Mouse (Mus musculus) c-Kit-negative CD71-positive TER-119-positive erythroid progenitor cells, embryonic 14.5 days (primary cell): ENCODE measurements around the gene Exoc4.

Source experiments
- DNase-seq: peaks from one replicate; pipeline ENCODE4 v3.0.0-alpha.2; 2013; ENCODE audit warnings: low read depth, low spot score

Gene Exoc4

DNA sequence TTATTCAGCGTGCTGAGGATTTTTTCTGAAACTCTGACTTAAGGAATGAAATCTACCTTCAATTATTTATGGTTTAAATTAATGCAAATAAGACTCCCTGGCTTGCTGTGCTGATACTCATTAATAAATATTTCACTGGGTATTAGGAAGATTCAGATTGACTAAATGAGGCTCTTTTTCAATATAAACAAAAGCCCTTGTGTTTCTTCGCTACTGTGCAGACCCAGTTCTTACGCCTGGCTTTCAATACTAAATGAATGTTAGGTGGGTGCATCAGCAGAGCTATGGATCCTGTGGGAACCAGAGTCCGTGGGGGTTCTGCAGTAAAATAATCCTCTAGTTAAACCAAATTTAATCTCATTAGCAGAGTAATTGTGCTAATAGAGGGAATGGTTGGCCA, 490.4 kb downstream of the Exoc4 start:
- no peak for DNase-seq

DNA sequence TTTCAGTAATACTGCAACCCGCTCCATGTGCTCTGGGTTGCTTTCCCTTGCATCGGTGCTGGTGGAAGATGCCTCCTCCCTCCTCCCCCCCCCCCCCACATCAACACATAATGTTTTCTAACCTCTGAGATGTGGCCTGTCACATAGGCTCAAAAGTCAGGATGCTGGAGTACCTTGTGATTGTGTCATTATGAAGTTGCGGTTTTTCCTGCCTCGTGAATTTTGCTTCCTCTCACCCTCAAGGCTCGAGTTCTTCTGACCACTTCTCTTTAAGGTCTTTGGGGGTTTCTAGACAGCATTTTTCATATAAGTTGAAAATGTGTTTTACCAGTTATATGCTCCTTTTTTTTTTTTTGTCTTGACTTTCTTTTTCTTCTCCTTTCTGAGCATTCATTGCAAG, 507.1 kb downstream of the Exoc4 start:
- DNase-seq: no peak

DNA sequence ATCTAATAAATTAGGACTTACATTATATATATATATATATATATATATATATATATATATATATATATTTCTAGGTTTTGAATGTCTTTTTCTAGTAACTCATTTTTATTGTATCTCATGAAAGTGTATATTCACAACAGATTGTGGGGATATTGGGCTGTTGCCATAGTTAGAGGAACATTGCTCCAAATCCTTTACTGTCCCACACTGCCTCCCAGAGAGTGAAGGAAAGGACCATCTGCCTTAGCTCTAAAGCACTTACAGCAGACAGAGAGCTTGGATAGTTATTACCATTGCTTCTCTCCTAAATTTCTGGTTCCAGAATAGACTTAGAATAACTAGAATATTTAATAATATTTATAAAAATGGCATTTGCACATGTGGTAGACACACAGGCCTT, 512.7 kb downstream of the Exoc4 start:
- no peak for DNase-seq

DNA sequence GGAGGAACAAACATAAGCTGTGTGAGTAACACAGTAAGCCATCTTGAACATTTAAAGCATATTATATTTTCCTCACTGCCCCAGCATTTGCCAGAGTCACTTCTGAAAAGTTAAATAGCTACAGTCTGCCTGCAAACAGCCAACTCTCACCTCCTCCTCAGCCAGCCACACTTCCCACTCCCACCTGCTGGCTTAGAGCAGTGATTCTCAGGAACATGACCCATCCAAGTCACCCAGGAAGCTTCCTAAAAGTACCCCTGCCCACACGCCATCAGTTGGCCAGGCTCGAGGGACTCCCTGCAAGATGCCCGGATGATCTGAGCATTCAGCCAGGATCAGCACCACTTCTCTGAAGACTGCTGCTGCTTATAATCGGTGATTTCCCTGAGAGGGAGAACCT, 514.4 kb downstream of the Exoc4 start:
- DNase-seq: no peak

DNA sequence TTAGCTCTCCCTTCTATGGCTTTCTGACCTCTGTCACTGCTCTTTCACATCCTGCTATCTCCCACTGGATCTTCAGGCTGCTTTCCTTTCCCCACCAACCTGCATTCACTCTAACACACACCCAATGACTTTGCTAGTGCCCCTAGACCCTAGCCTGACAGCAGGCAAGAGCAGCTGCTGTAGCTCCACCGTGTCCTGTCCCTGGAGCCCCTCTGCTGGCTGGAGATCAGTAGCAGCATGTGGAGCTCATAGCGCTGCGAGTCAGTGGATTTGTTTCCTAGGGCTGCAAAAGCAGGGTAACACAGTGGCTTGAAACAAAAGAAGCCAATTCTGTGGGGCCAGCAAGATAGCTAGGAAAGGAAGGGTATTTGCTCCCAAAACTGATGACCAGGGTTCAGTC, 515.1 kb downstream of the Exoc4 start:
- DNase-seq: no peak

DNA sequence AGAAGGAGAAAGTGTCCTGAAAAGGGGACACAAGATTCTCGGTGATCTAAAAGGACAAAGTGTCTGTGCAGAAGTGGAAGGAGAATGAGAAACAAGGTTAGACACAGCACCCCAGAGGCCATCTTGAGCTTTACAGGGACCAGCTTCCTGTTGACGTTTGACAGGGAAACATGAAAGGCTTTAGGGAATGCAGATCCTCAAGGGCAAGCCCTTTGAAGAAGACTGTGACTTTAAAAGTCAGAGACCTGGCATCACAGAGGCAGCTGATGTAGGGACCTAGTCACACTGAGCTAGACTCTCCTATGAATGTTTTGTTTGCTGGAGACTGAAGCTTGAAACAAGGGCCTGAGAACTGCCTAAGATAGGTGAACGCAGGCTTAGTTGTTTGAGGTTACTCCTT, 520.4 kb downstream of the Exoc4 start:
- no peak for DNase-seq

DNA sequence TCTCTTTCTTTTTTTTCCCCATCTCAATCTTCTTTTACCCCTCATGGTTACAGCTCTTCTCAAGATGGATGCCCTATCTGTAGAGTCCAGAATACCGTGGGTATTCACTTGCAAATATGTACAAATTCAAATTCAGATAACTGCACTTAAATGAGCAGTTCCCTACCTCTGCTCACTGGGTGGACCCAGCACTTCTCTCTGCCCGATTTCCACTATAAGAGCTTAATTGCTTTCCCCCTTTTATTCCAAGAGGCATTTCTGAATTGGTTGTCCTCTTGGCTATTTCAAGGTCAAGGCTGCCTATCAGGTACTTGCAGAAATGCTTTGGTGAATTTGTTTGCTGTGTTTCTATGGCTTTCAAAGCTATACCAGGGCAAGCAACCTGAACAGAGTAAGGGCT, 521.1 kb downstream of the Exoc4 start:
- DNase-seq: no peak

DNA sequence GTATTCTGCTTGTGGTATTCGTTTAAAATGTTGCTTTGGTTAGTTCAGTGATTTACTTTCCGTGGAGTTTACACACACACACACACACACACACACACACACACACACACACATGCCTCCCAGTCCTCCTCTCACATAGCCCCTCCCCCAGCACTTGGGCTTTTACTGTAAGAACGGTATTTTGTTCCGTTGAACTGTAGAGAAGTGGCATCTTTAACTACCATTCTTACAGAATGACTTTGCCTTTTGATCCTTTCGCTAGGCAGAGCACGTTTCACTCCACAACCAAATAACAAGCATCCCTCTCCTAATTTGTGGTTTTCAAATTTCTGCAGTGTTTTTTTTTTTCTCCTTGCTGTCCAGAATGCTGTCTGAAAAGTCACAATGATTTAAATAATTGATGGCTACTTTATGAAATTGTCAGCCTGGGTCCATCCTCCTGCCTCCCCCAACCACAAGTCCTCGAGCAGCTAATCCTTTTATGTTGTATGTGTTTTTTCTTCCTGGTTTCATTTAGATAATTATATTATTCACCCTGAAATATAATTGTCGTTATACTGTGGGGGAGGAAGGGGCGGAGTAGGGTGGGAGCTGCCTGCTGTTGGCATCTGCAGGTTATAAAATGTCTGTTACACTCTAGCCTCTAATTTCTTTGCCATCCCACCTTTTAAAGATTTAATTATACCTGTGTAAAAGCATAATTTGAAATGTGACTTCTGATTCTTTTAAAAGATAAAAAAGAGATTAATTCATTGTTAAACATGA, 523.8 kb downstream of the Exoc4 start:
- DNase-seq: no peak

DNA sequence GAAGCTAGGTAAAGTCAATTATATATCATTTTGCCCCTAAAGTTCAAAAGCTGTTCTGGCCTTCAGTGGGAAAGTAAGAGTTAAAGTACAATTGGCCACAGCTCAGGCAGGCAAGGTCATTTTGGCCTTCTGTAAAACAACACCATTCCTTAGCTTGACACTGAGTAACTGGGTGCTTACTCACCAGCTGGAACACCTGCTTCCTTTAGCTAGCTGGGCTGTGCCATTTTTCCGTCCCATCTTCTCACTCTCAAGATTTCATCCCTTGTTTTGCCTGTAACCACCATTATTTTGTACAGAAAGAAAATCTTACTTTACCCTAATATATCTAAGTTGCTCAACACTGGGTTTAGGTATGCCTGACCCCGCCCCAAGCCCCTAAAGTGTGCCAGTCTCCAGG, 543.7 kb downstream of the Exoc4 start:
- no peak for DNase-seq

DNA sequence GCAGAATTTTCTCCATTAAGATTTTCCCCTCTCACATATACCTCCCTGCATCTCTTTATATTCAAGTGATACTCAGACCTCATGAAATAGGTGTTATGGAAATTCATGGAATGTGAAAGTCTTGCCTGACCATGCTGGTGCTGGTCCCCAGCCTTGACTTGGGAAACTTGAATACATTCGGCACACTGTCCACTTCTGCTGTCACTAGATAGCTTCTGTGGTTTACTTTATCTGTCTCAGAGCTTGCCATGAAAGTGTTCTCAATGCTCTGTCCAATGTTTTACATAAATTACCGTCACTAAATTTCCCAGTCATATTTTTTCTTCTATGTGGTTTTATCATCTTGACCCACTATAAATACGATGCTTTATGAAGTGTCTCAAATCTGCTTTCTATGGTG, 552.4 kb downstream of the Exoc4 start:
- DNase-seq: no peak

DNA sequence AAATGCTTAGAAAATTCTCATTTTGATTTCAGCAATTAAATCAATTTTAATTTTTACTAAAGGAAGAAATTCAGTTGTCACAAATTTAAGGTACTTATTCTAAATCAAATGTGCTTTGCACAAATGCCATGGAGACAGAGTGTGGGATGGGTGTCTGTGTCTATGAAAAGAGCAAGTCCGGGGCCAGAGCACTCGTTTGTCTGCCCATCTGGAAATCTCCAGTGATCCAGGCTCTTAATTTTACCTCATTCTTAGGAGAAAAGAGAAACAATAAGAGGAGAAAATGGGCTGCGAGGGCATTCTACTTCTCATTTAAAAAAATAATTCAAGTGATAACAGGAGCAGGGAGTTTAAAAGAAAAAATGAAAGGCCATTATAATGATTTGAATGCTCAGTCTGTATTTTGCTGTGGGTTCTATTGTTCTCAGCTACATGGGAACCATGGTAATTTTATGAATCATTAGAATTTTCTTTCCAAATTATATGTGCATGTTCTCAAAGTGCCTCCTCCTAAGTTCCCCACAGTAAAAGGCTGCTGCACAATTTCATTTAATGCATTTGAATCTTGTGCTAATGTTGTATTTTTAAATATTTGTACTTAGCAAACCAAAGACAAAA, 554.7 kb downstream of the Exoc4 start:
- no peak for DNase-seq

DNA sequence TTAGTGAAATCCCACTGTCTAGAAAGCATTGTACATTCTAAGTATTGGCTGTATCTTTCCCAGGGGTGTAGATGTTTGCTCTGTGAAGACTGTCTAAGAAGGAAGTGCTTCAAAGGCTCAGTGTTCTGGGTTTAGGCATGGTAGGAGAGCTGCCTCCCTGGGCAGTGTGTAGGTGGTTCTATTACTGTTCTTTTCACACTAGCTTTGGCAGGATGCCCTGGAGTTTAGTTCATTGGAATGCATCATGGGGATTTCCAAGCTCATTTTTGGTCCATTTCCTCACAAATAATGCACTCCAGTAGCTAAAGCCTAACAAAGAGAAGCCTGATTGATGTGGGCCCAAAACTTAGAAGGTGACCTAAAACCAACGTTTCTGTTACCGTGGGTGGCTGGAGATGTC, 555.9 kb downstream of the Exoc4 start:
- no peak for DNase-seq

DNA sequence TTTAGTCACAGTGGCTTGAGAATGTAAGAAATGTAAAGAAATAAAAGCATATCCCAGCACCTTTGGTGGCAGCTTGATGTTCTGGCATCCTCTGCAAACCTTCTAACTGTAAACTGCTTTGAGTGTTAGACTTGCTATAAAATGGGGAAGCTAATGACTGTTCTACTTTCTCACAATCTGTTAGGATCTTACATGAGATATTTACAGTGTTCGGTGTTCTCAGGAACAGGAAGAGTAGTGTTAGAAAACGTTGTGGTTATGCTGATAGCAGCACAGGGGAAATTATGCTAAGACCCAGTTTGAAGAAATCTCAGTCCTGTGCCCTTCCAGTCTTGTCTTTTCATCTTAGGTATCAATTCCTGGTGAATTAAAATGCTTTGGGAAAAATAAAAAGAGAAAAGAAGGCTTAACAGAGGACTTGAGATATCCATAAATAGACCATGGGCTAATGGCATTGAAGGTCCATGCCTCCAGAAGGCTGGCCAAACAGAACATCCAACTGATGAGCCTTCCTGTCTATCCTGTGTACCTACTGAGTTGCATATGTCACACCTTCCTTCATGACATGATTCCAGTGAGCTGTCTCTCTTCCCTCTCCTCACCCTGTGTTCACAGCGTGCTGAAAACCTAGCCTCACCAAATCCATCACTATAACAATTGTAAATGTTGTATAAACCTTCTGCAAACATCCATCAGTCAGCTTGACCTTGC, 557.3 kb downstream of the Exoc4 start:
- DNase-seq: no peak

DNA sequence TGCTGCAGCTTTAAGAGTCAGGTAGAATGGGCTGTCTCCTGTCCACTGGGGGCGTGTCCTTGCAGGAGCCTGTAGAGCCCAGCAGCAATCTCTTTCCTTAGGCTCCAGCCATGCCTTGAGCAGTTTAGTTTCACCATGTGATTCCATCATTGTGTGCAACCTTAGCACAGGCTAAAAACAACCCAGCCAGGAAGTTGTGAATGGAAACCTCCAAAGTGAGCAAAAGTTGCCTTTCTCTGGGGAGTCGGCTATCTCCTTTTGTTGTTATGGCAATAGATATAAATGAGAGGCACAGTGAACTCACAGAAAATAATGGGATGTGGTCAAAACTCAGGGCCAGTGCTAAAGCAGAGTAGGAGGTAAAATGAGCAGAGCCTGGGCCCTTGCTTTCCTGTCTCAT, 565.5 kb downstream of the Exoc4 start:
- no peak for DNase-seq

DNA sequence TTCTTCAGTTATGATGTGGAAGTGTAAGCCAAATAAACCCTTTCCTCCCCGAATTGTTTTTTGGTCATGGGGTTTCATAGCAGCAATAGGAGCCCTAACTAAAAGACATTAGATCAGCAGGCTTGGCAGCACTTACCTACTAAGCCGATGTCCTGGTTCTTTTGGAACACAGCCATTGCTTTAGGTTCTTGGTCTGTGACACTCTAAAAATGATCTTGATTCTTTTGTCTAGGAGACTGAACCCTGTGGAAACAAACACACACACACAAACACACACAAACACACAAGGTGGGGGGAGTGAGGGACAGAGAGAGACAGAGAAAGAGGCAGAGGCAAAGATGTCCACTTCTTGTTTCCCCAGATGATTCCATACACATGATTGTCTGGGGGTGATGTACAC, 574.3 kb downstream of the Exoc4 start:
- no peak for DNase-seq

DNA sequence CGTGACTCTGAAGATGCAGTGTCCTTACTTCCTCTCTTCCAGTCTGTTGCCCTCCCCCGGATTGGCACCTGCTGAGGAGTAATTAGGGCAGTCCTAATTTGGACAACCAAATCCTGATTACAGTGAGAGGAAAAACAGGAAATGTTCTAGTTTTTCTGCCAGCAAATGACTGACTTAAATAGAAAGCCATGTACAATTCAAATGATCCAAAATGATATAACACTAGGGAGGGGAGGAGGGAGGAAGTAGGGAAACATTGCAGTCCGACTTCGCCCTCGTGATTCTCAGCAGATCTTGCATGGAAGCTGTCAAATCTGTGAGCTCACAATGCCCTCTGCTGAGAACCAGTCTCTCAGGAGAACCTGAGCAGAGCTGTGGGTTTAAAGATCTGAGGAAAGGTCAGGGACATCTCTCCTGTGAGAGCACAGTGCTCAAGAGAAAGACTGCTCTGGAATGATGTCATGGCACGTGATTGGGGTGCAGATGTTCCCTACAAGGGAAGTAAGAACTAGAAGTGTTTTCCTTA, 575.0 kb downstream of the Exoc4 start:
- DNase-seq: no peak

DNA sequence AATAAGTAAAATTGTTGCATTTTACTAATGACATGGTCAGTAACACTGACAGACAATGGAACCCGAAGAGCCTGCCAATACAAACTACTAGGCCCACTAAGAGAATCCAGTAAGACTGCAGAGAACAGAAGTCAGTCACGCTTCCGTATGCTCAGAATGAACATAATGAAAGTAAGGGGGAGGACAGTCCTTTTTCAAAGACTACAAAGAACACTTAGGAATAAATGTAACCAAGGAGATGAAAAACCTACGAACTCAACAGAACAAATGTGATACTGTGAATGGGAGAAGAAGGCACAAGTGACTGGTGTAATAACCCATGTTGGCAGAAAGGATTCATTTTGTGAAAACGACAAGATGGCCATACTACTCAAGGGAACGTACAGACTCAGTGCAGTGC, 579.6 kb downstream of the Exoc4 start:
- DNase-seq: no peak

DNA sequence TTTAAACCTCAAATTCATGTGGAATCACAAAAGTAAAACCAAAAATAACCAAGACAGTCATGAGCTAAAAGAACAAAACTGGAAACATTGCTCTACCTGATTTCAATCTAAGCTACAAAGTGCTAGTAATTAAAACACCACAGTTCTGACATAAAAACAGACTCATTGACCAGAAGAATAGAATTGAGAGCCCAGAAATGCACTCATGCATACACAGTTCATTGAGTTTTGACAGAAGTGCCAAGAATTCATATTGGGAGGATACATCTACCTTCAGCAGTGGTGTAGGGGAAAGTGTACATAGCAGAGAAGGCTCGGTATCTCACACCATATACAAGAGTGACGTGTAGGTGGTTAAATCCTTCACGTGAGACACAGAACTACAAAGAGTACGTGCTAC, 580.4 kb downstream of the Exoc4 start:
- no peak for DNase-seq

DNA sequence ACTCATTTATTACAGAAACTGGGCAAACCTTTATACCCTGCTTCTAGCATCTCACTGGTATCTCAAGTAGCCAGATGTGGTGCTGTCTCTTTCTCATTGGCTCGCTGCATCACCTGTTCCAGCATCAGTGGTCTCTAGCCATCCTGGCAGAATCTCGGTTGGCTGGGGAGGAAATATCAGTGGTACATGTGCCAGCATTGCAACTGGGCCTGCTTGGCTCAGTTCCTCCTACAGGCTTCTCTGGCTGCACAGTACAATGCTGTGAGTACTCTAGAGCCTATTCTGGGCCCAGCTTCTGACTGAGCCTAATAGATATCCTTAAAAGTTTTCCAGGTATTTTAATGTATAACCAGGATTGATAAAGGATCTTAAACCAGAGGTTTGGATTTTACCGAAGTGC, 582.4 kb downstream of the Exoc4 start:
- no peak for DNase-seq

DNA sequence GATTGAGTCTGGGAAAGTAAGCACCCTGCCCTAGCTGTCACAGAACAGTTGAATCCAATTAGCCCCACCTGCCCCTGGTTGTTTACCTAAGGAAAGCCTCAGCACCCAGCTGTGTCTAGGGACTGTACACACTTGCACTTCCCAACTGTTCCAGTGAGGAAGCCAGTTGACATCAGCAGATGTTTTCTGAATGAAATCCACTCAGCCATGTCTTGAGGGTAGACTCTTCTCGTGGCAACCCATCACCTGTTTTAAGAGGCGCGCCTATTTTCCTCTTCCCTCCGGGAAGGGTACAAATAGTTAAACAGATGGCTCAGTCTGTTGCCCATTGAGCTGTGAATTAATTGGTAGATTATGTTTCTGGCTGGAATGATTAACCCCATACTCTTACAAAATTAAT, 584.1 kb downstream of the Exoc4 start:
- DNase-seq: no peak

DNA sequence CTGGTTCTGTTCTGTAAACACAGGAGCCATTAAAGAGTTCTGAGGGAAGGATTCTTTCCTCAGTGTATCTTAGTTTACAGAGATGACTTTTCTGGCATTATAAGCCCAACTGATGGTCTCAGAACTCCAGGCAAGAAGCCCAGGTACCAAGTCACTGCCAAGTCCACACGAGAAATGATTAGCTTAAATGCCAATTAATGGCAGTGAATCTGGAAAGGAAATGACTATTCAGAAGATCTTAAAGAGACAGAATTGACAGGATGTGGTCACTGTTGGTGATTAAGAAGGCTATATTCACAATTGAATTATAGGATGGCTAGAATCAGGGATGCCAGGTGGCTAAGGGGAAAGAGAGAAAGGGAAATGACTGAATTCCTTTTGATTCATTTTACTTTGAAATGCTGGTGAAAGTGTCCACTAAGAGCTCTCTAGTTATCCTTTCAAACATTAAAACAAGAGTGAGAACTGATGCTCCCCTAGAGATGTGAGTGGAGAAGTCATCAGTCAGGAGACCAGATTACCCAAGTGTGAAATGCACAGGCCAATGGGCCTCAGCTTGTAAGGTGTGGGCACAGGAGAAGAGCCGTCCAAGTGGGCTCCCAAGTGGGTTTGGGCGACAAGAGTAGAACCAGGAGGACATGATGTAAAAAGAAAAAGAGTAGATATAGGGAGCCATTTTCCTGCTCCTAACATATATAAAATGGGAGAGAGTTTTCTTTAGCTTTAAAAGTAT, 587.3 kb downstream of the Exoc4 start:
- no peak for DNase-seq

DNA sequence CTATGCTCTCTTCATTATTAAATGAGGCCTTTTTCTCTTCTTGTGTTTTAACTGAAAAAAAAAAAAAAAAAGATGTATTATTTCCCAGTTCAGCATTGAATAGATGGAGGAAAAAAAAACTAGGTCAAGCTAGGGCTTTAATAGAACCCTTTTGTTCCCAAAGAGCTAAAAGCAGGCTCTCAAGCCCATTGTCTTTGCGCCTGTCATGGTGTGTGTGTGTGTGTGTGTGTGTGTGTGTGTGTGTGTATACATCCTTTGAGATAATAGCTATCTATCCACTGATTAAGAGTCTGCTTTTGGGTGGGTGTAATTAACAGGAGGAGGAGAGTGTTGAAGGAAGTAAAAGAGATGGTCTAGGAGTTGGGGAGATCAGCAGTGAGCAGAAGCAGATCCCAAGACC, 594.0 kb downstream of the Exoc4 start:
- no peak for DNase-seq
